Mouse (Mus musculus) frontal cortex, adult (tissue): ENCODE data around the gene Tvp23b.

Source experiments
- ATAC-seq: cut with Nextera tagmentation; 2 replicates; pipeline ENCODE4 v1.9.2; 2017; ENCODE audit warnings: mild to moderate bottlenecking, moderate library complexity, mixed read lengths; ENCODE audit not compliant: low TSS enrichment

Tvp23b gene

DNA sequence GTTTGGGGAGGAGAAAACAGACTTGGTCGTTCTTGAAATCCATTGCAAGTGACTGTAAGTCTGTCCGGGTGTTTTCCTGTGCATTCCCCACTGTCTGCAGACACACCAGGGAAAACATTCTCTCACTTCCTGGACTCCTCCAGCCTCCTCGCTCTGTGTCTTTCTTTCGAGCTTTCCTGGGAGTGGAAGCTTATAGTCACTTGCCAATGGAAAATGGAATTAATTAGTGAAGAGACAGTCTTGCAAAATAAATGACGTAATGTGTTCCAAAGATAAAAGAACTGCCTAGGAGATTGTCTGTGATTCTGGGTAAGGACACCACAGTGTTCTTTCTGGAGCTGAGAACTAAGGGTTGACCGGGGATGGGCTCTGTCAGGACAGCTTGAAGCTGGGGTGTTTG lies 64.3 kb downstream of the Tvp23b start:
- no peak for ATAC-seq

DNA sequence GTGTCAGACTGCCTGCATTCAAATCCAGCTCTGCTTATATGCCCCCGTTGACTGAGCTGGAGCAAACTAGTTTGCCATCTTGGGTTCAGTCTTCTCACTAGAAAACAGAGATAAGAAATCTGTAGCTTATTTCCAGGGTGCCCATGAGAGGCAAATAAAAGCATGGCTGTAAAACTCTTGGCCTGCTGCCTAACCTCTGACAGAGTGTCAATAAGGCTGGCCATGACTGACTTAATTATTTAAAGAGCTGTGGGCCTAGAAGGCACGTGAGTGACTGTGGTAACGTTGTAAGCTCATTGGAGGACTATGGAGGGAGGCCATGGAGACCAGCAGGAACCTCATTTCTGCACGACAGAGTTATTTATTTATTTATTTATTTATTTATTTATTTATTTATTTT lies 66.3 kb downstream of the Tvp23b start:
- ATAC-seq = no peak

DNA sequence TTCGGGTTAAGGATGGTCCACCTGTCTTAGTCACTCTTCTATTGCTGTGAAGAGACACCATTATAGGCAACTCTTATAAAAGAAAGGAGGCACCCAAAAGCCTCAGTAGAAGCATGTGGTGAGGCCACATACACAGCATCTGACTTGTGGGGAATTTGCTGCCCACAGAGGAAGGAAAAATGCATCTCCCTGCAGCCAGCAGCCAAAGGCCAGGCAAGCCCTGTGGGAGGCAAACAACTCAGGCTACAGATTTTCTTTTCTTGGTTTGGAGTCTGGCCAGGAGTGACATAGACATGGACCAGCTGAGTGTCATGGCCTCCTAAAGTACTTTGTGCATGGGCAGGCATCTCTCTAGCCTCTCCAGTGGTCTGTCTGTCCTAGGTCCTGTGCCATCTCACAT lies 70.3 kb downstream of the Tvp23b start:
- ATAC-seq = no peak

DNA sequence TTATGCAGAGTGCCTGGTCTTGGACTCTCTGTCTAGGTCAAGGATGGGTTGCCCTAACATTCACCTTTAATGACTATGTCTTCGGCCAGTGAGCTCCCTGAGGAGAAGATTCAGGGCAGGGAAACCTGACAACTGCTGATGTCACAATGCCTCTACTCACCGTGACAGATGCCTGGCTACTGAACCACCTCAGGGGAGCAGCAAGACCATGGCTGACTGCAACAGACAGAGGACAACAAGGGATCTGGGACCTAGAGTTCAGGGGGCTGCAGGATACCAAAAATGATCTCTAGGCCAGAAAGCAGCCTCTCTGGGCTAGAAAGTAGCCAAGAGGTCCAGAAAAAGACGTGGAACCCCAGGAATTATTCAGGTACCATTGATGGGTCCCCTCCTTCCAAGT lies 71.8 kb downstream of the Tvp23b start, which contains the start of gene Cdrt4:
Gene Cdrt4, plus strand, starts transcription at position 182 of the 400 bp plus-strand sequence.
- no peak for ATAC-seq

DNA sequence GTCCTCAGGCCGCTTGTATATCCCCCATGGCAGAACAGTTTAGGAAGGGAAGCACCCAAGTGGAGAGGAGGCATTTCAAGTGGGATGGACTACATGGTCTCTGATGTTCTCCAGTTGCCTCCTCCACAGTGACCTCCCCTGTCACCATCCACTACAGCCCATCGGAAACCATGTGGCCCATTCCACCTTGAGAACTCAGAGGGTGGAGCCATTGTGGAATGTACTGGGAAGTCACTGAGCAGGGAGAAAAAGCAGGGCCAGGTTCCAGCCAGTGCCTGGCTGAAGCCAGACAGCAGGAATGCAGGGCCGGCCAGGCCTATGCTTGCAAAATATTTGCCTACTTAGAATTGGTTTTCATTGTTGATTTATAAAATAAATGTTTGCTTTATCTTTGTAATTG lies 75.5 kb downstream of the Tvp23b start:
- no peak for ATAC-seq

DNA sequence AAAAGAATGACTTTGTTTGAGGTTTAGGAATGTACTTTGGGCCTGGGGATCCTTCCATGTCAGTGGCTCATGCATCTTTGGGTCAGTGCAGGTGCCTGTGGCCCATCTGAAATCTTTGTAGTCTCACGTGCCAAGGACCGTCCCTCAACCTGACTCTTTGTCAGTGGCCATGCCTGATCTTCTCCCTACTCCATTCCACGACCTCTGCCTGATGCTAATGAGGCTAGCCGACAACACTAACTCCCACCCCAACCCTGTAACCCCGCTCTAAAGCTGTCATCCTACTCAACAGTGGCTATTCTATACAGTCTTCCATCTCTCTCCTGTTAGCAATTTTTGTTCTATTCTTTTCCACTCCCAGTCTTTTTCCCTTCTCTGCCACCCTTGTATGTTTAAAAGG lies 75.9 kb downstream of the Tvp23b start:
- ATAC-seq = no peak

DNA sequence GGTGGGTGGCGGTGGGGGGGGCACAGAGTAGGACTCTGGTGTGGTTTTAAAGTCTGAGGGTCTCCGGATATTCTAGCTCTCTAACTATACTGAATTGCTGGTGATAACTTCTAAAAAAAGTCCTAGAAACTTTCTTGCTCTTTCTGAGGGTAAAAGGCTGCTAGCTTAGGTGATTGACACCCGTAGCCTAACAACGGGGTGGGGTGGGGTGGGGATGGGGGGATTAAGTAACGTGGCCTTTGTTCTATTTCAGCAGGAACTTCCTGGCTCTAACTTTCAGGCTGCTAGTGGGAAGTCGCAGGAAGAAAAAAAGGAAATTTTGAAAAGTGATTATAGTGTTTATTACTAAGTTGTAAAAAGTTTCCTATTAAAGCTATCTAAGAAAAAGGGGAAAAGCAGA lies 76.5 kb downstream of the Tvp23b start:
- no peak for ATAC-seq

DNA sequence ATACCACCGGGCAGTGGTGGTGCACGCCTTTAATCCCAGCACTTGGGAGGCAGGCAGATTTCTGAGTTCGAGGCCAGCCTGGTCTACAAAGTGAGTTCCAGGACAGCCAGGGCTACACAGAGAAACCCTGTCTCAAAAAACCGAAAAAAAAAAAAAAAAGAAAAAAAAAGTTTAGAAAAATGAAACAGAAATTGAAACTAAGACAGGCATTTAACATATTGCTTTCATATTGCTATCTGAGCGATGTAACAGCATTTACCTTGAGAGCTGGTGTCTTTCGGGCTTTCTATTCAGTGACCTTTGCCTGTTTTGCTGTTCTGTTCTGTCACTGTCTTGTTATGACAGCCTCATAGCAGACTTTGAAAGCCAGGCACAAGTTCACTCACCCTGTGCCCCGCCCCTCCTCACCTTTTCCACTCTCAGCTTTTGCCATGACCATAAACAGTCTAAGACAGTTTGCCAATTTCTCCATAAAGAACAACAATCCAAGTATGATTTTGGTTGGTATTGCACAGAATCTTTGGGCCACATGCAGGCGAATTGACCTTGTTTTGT lies 78.4 kb downstream of the Tvp23b start:
- no peak for ATAC-seq

DNA sequence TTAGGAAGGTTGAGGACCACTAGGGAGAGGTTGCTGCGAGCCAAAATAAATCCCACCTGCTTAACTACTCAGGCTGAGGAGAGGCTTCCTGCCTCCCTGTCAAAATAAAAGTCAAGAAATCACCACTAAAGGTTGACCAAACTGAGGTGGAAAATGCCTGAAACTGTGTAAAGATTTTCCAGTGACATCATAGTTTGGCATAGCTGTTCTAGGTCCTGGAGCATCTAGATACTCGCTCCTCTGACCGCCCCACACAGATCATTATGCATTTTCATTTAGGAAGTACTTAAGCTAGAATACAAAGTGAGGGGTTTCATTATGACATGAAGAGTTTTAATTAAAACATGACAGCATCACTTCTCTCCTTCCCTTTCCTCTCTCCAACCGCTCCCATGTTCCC lies 84.0 kb downstream of the Tvp23b start:
- no peak for ATAC-seq

DNA sequence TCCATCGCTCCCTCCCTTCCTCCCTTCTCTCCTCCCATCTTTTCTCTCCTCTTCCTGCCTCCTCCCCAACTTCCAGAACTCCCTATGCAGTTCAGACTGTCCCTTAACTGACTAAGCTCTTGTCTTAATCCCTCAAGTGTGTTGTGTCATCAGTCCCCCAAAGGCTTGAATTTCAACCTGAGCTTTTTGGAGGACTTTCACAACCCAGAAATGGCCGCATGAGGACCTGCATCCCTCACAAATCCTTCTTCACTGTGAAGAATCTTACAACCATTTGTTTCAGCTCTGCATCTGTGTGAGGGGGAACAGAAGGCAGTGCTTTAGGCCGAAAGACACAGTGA lies 87.1 kb downstream of the Tvp23b start:
- no peak; the same call in 1 of the 2 replicates for ATAC-seq
